Comparison of ENCODE assay signal across 9 mouse cellular contexts in the genomic region with DNA sequence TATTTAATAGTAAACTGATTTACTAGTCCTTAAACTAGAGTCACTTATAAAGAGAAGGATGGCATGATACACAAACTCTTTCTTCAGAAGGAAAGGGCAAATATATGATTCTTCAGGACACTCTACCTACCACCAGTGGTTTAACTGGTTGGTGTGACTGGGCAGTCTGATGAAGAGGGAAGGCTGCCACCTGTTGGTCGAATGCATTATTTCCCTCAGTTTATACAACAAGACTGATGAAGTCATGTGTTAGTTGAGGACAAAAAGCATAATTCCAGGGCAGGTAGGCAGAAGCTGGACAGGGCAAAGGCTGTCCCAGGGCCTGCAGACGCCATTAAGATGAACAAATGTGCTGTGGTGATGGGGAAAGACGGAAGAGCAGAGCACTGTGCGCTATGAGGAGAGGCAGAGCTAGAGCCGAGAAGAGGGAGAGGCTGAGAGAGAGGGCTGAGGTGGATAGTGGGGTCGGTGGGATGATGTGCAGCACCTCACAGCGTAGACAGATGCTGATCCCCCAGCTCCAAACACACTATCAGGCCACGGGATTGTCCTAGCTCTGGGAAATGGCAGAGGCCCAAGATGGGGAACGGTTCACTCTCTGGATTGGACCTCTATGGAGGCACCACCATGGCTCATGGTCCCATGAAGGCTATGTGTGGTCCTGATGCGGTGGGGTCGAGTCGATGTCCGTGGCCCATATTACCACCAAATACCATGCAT. TPM values are rescaled to one million over a fixed set of nuclear protein-coding genes. Genes with fewer than 3 reads are reported as not detected.
DNase-seq lines count a peak whose midpoint lies in the region; ATAC-seq lines count a peak whose summit lies in the region.
"Had no signal": no experiment of that assay in that cellular context is flagged by ENCODE, and none has a peak within 500 bp of the region (broad histone marks: within the 10 kb centered on the region; RNA-seq: fewer than 3 reads in every experiment).

No protein-coding gene starts in this region.

- H3K9me3 ChIP-seq in kidney, embryonic 15.5 days (replicated peaks): no peaks in the 10 kb centered on the region
- H3K9me3 ChIP-seq in neural tube, embryonic 11.5 days (ENCODE audit: control insufficient read depth, low read length): no peaks in the 10 kb centered on the region

- intact Hi-C loops in left cerebral cortex, postnatal 10 days (cut with DNase I): loop anchor here (2.0 kb wide), 1 partner anchor 260 kb away; no protein-coding TSS in a partner anchor

- H3K36me3 ChIP-seq in kidney, embryonic 15.5 days: peaks cover 14% of the 10 kb centered on the region
- no peaks in the 10 kb centered on the region for H3K36me3 ChIP-seq in neural tube, embryonic 11.5 days (ENCODE audit: control insufficient read depth, insufficient read depth, low read length)

- no peak overlapping the region for H3K4me2 ChIP-seq in kidney, embryonic 15.5 days
- no peak overlapping the region for H3K4me2 ChIP-seq in neural tube, embryonic 11.5 days (ENCODE audit: low read depth)

- peak; percentile 75 for DNase-seq in kidney, adult 18-20 months
- DNase-seq in ES-CJ7 (ENCODE audit: low read depth, low spot score): peak; percentile 87
- DNase-seq in c-Kit-positive CD71-positive TER-119-negative erythroid progenitor cells, embryonic 14.5 days (ENCODE audit: low read depth): peak; percentile 66
- DNase-seq in gastrocnemius, postnatal 10 days: peak; percentile 67
- DNase-seq in left cerebral cortex, postnatal 10 days (ENCODE audit: extremely low spot score in 1 of 2, low spot score in 2 of 2): peak; percentile 48 to 70
- peak; percentile 43 for DNase-seq in neural tube, embryonic 11.5 days (ENCODE audit: low spot score)

- H3K9ac ChIP-seq in kidney, embryonic 15.5 days: no peak overlapping the region
- no peak overlapping the region for H3K9ac ChIP-seq in neural tube, embryonic 11.5 days (ENCODE audit: low read length)

- no peaks in the 10 kb centered on the region for H3K27me3 ChIP-seq in kidney, embryonic 15.5 days
- H3K27me3 ChIP-seq in neural tube, embryonic 11.5 days (ENCODE audit: control insufficient read depth, insufficient read depth, low read length): peaks cover 16% of the 10 kb centered on the region; the same call in 1 of the 2 replicates

- WGBS in kidney, embryonic 15.5 days: 59% methylated on average over 13 of the region's 13 CpGs
- 57% methylated on average over 13 of the region's 13 CpGs for WGBS in neural tube, embryonic 11.5 days

- no peak for ATAC-seq in kidney, embryonic 15.5 days (replicated peaks; ENCODE audit: low FRiP score)
- ATAC-seq in neural tube, embryonic 11.5 days (ENCODE audit: insufficient read depth, low FRiP score, low TSS enrichment): no peak
- ATAC-seq in erythroid progenitor cell, adult 5-6 weeks (replicated peaks; ENCODE audit: low FRiP score, poor library complexity, severe bottlenecking): no peak

- H3K4me3 ChIP-seq in kidney, embryonic 15.5 days (replicated peaks): no peak overlapping the region
- no peak overlapping the region for H3K4me3 ChIP-seq in neural tube, embryonic 11.5 days (ENCODE audit: low read depth, low read length)

- H3K4me1 ChIP-seq in kidney, embryonic 15.5 days: peaks cover 21% of the 10 kb centered on the region
- H3K4me1 ChIP-seq in neural tube, embryonic 11.5 days (ENCODE audit: control insufficient read depth, insufficient read depth, low read length): no peaks in the 10 kb centered on the region

- H3K27ac ChIP-seq in kidney, embryonic 15.5 days: no peak overlapping the region
- no peak overlapping the region for H3K27ac ChIP-seq in neural tube, embryonic 11.5 days (ENCODE audit: low read depth, low read length)
- H3K27ac ChIP-seq: macrophage had no signal

RNA-seq across cellular contexts. Expression of gene Traf5, which starts 2.3 kb away (rescaled TPM):
- polyA plus RNA-seq in kidney, embryonic 15.5 days (2015; fragmentation: Nextera tagmentation; extraction: Ambion mirVana): 20.0 and 20.8 TPM in 2 replicates
- 10 to 100 TPM in 1 of 2 experiments, 1 to 10 TPM in 1; 9.4 to 13.1 TPM for total RNA-seq in gastrocnemius, postnatal 10 days (2021)
- 1 to 10 TPM; 5.6 to 6.9 TPM for total RNA-seq in left cerebral cortex, postnatal 10 days (2021)
- 5.0 and 5.4 TPM in 2 replicates for polyA plus RNA-seq in neural tube, embryonic 11.5 days (2014; fragmentation: Nextera tagmentation; extraction: Ambion mirVana)
- total RNA-seq in erythroid progenitor cell, adult 5-6 weeks (2015; ENCODE audit: low replicate concordance): 6.1 and 16.3 TPM in 2 replicates
- total RNA-seq in erythroid progenitor cell, adult 5-6 weeks (2017; ENCODE audit: low replicate concordance): 9.1 and 16.4 TPM in 2 replicates

RNA-seq across cellular contexts. Expression of gene Rcor3, which starts 43.3 kb away (rescaled TPM):
- 24.8 and 25.4 TPM in 2 replicates for polyA plus RNA-seq in kidney, embryonic 15.5 days (2015; fragmentation: Nextera tagmentation; extraction: Ambion mirVana)
- total RNA-seq in gastrocnemius, postnatal 10 days (2021): 10 to 100 TPM; 23.9 to 35.8 TPM
- total RNA-seq in left cerebral cortex, postnatal 10 days (2021): 10 to 100 TPM; 47.7 to 49.8 TPM
- 20.7 and 22.2 TPM in 2 replicates for polyA plus RNA-seq in neural tube, embryonic 11.5 days (2014; fragmentation: Nextera tagmentation; extraction: Ambion mirVana)
- 37.5 and 56.2 TPM in 2 replicates for total RNA-seq in erythroid progenitor cell, adult 5-6 weeks (2015; ENCODE audit: low replicate concordance)
- 29.3 and 63.0 TPM in 2 replicates for total RNA-seq in erythroid progenitor cell, adult 5-6 weeks (2017; ENCODE audit: low replicate concordance)
